Mouse (Mus musculus) forebrain, postnatal 0 days (tissue): ENCODE measurements around the gene Osbpl11. TPM values are rescaled to one million over a fixed set of nuclear protein-coding genes. Genes with fewer than 3 reads are reported as not detected.

Experiments used
- ATAC-seq: fragments of 200-750 bp; cut with Nextera tagmentation; 2 replicates; pipeline ENCODE4 v1.8.0; 2017; ENCODE audit warnings: mild to moderate bottlenecking, moderate library complexity
- DNase-seq: peaks from one replicate; pipeline ENCODE4 v3.0.0-alpha.2; 2015
- H3K27ac ChIP-seq: fragments of 300-500 bp; sonication (generic); 2 replicates; pipeline ENCODE4 v1.5.1; 2014; ENCODE audit warnings: low read depth, mild to moderate bottlenecking, antibody characterized with exemption, low read length, moderate library complexity, mixed read lengths
- H3K27me3 ChIP-seq: fragments of 300-500 bp; sonication (generic); 2 replicates; pipeline ENCODE4 v1.6.1; 2014; ENCODE audit warnings: mild to moderate bottlenecking, low read length, mixed read lengths; ENCODE audit not compliant: insufficient read depth
- H3K36me3 ChIP-seq: fragments of 300-500 bp; sonication (generic); 2 replicates; pipeline ENCODE4 v1.6.1; 2014; ENCODE audit warnings: mild to moderate bottlenecking, moderate library complexity; ENCODE audit not compliant: insufficient read depth
- H3K4me1 ChIP-seq: fragments of 300-500 bp; sonication (generic); 2 replicates; pipeline ENCODE4 v1.6.1; 2014; ENCODE audit warnings: antibody characterized with exemption; ENCODE audit not compliant: insufficient read depth
- H3K4me2 ChIP-seq: fragments of 300-500 bp; sonication (generic); 2 replicates; pipeline ENCODE4 v1.6.1; 2014; ENCODE audit warnings: low read depth, mild to moderate bottlenecking, moderate library complexity
- H3K4me3 ChIP-seq: fragments of 300-500 bp; sonication (generic); 2 replicates; pipeline ENCODE4 v1.5.1; 2014; ENCODE audit warnings: low read depth, low read length, mixed read lengths
- H3K9ac ChIP-seq: fragments of 300-500 bp; sonication (generic); 2 replicates; pipeline ENCODE4 v1.6.1; 2014; ENCODE audit warnings: mild to moderate bottlenecking
- H3K9me3 ChIP-seq: fragments of 300-500 bp; sonication (generic); 2 replicates; pipeline ENCODE4 v1.6.1; 2016; ENCODE audit warnings: low read length
- CTCF ChIP-seq: sonication (generic); IDR thresholded peaks from 2 replicates; pipeline ENCODE4 v1.5.1; 2016; ENCODE audit warnings: antibody characterized with exemption, control low read depth, low read depth
- WGBS: fragments of 180-500 bp; shearing (Covaris S2); extraction: QIAGEN DNeasy Blood & Tissue Kit; methylation state at CpG from one replicate; pipeline ENCODE4 v1.1.7; 2014; 5-methylcytosine and 5-hydroxymethylcytosine counted together
- polyA plus RNA-seq: library from polyadenylated mRNA; unstranded; fragments of >200 nt; fragmentation: Nextera tagmentation; extraction: Ambion mirVana; gene quantifications from 2 replicates; pipeline ENCODE4 v1.2.1, GENCODE M21; 2015
- total RNA-seq: library from RNA; depleted of rRNA; stranded (reverse); fragments of >200 nt; gene quantifications from 2 replicates; pipeline ENCODE4 v1.2.3, GENCODE M21; 2014; rRNA removed

Gene Osbpl11
- total and polyA plus RNA-seq, 2 experiments from 2014 or later, result 13.3 to 23.5 TPM

DNA sequence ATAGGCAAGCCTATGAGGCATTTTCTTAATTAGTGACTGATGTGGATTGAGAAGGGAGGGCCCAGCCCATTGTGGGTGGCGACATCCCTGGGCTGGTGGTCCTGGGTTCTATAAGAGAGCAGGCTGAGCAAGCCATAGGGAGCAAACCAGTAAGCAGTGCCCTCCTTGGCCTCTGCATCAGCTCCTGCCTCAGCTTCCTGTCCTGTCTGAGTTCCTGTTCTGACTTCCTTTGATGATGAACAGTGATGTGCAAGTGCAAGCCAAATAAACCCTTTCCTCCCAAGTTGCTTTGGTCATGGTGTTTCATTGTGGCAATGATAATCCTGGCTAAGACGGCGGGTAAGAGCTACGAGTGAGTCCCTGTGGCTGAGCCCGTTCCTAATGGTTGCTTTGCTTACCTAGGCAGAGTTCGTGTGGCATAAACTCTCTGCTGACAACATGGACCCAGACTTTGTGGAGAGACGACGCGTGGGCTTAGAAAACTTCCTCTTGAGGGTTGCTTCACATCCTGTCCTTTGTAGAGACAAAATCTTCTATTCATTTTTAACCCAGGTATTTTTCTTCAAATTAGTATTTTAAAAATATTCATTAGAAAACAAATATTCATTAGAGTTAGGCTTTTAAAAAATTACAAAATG lies 82.9 kb downstream of the Osbpl11 start:
- Histone ChIP-seq H3K27ac (no peak overlapping the region), H3K9me3 (no peaks in the 10 kb centered on the region), H3K4me3 (no peak overlapping the region), H3K36me3 (peaks cover 48% of the 10 kb centered on the region), H3K4me2 (no peak overlapping the region), H3K27me3 (no peaks in the 10 kb centered on the region), H3K4me1 (no peaks in the 10 kb centered on the region), H3K9ac (no peak overlapping the region)
- TF ChIP-seq CTCF, result no peak
- ATAC-seq, result no peak
- 91% methylated on average over 9 of the region's 9 CpGs for WGBS
- DNase-seq, result no peak

GRCm38 (mm10) chr16:33271824-33272223 lies 87.0 kb downstream of the Osbpl11 start:
- H3K4me2 ChIP-seq, result no peak overlapping the region
- peaks cover 50% of the 10 kb centered on the region for H3K36me3 ChIP-seq

GRCm38 (mm10) chr16:33283079-33283478 lies 98.2 kb downstream of the Osbpl11 start:
- ATAC-seq, result no peak
- DNase-seq, result no peak
- Histone ChIP-seq H3K4me3 (no peak overlapping the region), H3K27me3 (no peaks in the 10 kb centered on the region), H3K4me2 (no peak overlapping the region), H3K27ac (no peak overlapping the region), H3K9ac (no peak overlapping the region), H3K36me3 (peaks cover 72% of the 10 kb centered on the region), H3K9me3 (no peaks in the 10 kb centered on the region), H3K4me1 (no peaks in the 10 kb centered on the region)
- TF ChIP-seq CTCF, result no peak
- 93% methylated on average over 1 of the region's 1 CpGs for WGBS

More at GRCm38 (mm10) chr16:33271824-33272223, 87.0 kb downstream of the Osbpl11 start:
- Histone ChIP-seq H3K9me3 (no peaks in the 10 kb centered on the region), H3K9ac (no peak overlapping the region), H3K27me3 (no peaks in the 10 kb centered on the region), H3K4me3 (no peak overlapping the region), H3K4me1 (no peaks in the 10 kb centered on the region), H3K27ac (no peak overlapping the region)
- no peak for TF ChIP-seq CTCF
- 98% methylated on average over 4 of the region's 4 CpGs for WGBS
- ATAC-seq (no peak), DNase-seq (no peak)

GRCm38 (mm10) chr16:33288536-33288935 lies 103.7 kb downstream of the Osbpl11 start:
- ATAC-seq (no peak), DNase-seq (no peak)
- Histone ChIP-seq H3K9ac (no peak overlapping the region), H3K9me3 (no peaks in the 10 kb centered on the region), H3K27ac (no peak overlapping the region), H3K27me3 (no peaks in the 10 kb centered on the region), H3K36me3 (peaks cover 82% of the 10 kb centered on the region), H3K4me3 (no peak overlapping the region), H3K4me1 (no peaks in the 10 kb centered on the region), H3K4me2 (no peak overlapping the region)
- no peak for TF ChIP-seq CTCF
- 85% methylated on average over 9 of the region's 9 CpGs for WGBS

DNA sequence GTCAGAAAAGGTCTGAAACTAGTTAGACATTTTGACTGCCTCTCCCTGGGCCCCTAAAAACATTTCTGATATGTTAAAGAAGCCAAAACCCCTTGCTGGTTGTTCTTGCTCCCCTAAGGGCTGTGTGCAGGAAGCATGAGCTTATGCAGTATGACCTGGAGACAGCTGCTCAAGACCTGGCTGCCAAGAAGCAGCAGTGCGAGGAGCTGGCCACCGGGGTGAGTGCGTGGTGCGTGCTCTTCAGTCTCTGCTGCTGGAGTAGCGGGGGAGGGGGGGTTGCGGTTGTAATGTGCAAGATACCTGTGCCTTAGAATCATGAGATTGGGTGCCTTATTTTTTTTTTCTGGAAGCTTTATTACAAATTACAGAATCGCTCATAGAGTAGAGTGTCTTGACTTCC lies 105.1 kb downstream of the Osbpl11 start:
- Histone ChIP-seq H3K36me3 (peaks cover 87% of the 10 kb centered on the region), H3K27me3 (no peaks in the 10 kb centered on the region)
- no peak for ATAC-seq

DNA sequence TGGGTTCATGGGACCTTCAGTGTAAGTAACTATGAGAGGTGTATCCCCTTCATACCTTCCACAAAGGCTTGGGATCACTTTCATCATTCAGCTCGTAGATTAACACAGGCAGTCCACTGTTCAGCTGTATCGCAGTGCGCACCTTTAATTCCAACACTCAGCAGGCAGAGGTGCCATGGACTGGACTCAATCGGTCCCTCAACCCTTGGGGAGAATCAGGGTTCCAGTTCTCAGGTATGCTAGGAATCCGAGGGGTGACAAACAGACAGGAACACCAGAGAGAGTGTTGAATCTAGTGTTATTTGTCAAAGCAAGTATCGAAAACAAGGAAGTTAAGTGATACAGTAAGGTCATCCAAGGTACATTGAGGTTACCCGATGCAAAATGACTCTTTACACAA lies 107.4 kb downstream of the Osbpl11 start:
- no peak for ATAC-seq
- Histone ChIP-seq H3K4me1 (no peaks in the 10 kb centered on the region), H3K9ac (no peak overlapping the region), H3K27ac (no peak overlapping the region), H3K4me3 (no peak overlapping the region), H3K36me3 (peaks cover 82% of the 10 kb centered on the region), H3K9me3 (no peaks in the 10 kb centered on the region), H3K27me3 (no peaks in the 10 kb centered on the region), H3K4me2 (no peak overlapping the region)
- DNase-seq, result no peak
- TF ChIP-seq CTCF, result no peak
- WGBS, result 97% methylated on average over 7 of the region's 7 CpGs

More for the DNA sequence above, 105.1 kb downstream of the Osbpl11 start:
- 85% methylated on average over 7 of the region's 7 CpGs for WGBS
- H3K4me2 ChIP-seq, result no peak overlapping the region
- no peaks in the 10 kb centered on the region for H3K9me3 ChIP-seq
- no peaks in the 10 kb centered on the region for H3K4me1 ChIP-seq
- H3K9ac ChIP-seq, result no peak overlapping the region
- no peak for TF ChIP-seq CTCF
- no peak overlapping the region for H3K4me3 ChIP-seq
- DNase-seq, result no peak
- H3K27ac ChIP-seq, result no peak overlapping the region

Other genes with a start within 250 kb of the Osbpl11 start
- gene Iqcg, start 128.9 kb upstream of the Osbpl11 start, total RNA-seq, result 4.6 and 8.3 TPM in 2 replicates
- gene Iqcg, start 128.9 kb upstream of the Osbpl11 start, polyA plus RNA-seq, result 3.3 and 6.0 TPM in 2 replicates
- 721 and 854 TPM in 2 replicates for gene Rpl35a, start 128.6 kb upstream of the Osbpl11 start, total RNA-seq
- gene Rpl35a, start 128.6 kb upstream of the Osbpl11 start, polyA plus RNA-seq, result 482 and 654 TPM in 2 replicates
- gene Lmln, start 122.5 kb upstream of the Osbpl11 start, total RNA-seq, result 7.3 and 16.6 TPM in 2 replicates
- 0.87 and 3.0 TPM in 2 replicates for gene Lmln, start 122.5 kb upstream of the Osbpl11 start, polyA plus RNA-seq
- 91.1 and 108 TPM in 2 replicates for gene Snx4, start 66.4 kb downstream of the Osbpl11 start, total RNA-seq
- gene Snx4, start 66.4 kb downstream of the Osbpl11 start, polyA plus RNA-seq, result 93.5 and 95.4 TPM in 2 replicates
- gene Zfp148, start 195.8 kb downstream of the Osbpl11 start, total RNA-seq, result 38.3 and 54.0 TPM in 2 replicates
- gene Zfp148, start 195.8 kb downstream of the Osbpl11 start, polyA plus RNA-seq, result 44.4 and 59.2 TPM in 2 replicates